Mouse (Mus musculus): Measurements from ENCODE around the gene Ugt1a6b.

The Ugt1a6b gene

DNA sequence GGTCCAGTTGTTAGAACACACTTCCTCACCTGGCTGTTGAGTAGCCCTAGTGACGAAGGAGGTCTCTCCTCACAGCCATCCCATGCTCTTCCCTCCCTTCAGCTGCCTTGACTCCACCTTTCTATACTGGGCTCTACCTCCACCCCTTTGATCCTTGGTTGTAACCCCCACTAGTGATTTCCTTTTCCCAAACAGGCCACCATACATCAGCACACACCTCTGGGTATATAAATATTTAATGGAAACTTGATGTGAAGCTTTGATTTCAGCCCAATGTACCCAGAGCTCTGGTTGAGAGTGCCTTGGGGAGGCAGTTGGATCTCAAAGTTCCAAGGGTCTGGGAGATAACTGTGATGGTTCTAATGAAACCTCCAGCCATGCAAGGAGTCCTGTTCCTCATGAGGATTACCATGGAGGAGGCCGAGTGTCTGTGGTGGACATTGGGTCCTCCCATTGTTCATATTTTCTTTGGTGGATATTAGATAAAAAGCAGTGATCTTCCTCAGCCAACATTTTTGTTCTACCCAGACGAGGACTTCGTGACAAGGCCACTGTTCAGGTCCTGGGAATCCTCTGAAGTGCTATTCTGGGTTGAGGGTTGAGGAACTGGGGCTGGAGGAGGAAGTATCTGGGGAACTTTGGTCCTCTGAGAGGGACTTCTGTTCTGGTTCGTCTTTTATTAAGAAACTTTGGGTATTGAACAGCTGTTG is 123.8 kb downstream of the Ugt1a6b start, which contains the start of gene Mroh2a:
Gene Mroh2a (plus strand): TSS at position 317 of the 710 bp plus-strand sequence.
- no peak for DNase-seq

DNA sequence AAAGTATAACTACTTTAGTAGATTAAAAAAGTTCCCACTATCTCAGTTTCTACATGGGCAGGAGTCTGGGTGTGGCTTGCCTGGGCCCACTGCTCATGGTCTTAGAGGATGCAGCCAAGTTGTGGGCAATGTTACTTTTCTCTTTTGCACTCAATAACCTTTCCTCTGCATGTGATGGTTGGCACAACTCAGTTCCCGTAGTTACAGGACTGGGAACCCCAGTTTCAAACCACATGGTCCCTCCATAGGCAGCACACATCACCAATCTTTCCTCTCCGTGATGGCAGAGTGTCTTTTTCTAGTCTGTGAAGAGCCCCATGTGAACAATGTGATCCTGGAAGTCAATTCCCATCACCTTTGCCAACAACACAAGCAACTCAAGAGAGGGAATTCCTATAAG is 124.4 kb downstream of the Ugt1a6b start:
- no peak for DNase-seq

DNA sequence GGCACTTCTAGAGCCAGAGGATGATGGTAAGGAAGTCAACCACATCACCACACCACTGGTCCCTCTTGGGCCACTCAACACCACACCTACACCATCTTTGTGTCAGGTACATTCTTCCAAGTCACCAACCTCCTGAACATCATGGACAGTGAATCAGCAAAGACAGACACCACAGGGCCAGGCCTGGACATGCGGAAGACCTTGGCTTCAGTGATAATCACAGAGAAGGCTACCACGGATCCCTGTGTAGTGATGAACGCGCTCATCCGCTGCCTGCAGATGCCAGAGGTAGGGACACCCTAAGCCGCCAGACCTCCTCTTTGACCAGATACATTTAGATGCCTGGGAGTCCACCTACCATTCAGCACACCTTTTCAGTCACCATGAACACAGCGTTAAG is 125.1 kb downstream of the Ugt1a6b start:
- DNase-seq, result no peak

DNA sequence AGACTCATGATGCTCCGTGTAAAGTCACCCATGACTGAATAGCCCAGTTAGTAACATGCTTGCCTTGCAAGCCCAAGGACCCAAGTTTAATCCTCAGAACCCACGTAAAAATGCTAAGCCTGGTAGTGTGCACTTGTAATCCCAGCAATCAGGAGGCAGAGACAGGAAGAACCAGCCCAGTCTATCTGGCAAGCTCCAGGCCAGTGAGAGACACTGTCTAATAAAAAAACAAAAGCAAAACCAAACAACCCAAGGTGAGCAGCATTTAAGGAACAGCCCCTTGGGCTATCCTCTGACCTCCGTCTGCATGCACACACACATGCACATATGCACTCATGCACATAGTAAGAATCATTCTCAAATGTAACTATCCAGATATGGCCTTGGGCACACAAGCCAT is 126.5 kb downstream of the Ugt1a6b start:
- DNase-seq, result no peak

- DNase-seq, result no peak
Observed at GRCm38 (mm10) chr1:88229986-88230385, 126.9 kb downstream of the Ugt1a6b start.

- no peak for DNase-seq
Observed at GRCm38 (mm10) chr1:88230421-88230820, 127.4 kb downstream of the Ugt1a6b start.

GRCm38 (mm10) chr1:88230981-88231802 is 128.1 kb downstream of the Ugt1a6b start:
- no peak for DNase-seq

DNA sequence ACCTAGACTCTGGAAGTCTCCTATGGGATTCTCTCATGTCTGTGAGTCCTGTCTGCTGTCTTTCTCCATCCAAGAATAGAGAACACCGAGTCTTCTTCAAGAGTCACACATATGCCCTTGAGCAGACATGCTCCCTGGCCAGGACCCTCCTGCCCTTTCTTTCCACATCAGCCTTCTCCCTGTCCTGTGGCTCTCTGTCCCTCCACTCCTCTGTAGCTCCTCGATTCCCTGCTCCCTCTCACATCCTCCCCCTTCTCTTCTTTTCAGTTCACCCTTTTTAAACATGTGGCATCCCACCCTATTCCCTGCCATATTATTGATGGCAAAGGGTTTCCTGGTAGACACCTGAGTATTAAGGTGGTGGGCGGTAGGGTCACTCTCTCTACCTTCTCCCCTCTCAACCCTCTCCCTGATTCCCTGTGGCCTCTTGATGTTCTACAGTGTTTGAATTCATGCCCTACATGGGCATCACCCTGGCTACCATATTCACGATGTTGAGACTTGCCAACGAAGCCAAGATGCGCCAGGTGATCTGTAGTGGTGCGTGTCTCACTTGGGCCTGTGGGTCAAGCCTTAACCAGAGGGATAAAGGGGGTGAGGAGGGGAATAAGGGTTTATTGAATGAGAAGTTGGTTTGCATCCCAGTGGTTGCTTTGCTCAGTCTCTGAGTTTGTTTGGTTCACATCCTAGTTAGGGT is 128.9 kb downstream of the Ugt1a6b start:
- DNase-seq, result no peak

GRCm38 (mm10) chr1:88232664-88233380 is 129.8 kb downstream of the Ugt1a6b start:
- no peak for DNase-seq

- no peak for DNase-seq
Observed at GRCm38 (mm10) chr1:88233421-88234247, 130.6 kb downstream of the Ugt1a6b start.

GRCm38 (mm10) chr1:88234248-88234610 is 131.2 kb downstream of the Ugt1a6b start:
- no peak for DNase-seq

DNA sequence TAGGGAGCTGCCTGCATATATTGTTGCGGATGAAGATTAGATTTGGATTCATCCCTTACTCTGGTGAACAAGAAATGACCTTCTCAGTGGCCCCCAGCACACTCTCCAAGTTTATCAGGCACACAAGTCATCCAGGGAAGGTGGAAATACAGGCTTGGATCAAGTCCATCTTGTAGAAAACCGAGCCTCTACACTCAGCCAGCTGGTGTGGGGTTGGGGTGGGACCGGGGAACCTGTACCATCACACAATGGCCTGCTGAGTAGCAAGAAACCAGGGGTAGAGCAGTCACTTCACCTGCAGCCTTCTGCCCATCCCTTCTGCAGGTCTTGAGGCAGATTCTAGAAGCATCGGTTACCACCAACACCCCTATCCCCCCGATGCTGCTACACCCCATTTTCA is 131.6 kb downstream of the Ugt1a6b start:
- no peak for DNase-seq

DNA sequence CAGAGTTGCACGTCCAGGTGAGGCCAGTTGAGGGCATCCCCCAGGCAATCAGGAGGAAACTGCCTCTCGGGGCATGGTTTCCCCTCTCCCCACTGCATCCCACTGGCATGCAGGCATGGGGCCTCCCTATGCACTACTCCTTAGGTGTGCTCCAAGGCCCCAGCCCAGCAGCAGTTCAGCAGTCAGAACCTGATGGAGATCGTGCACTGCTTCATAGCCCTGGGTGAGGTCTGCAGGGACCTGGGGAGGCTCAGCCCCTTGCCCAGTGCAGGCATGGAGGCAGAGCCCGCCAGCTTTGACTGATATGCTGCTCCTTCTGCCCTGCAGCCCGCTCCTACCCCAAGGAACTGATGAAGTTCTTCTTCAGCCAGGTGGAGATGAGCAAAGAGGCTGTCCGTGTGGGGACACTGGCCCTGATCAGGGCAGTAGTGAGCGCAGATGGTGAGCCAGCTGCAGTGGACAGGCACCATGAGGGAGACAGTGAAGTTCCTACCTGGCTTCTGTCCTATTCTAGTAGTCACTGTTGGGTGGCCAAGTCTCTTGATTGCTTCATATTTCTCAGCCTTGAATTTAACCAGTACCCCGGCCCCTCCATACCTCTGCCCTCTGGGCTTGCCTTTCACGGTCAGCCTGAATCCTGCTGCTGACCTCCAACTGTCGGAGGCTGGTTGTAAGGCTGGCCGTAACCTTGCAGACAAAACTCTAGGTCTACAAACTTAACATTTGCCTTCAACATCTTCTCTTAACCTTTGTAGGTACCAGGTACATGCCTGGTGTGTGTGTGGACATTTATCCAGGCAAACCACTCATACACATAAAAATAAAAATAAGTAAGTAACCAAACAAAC is 132.2 kb downstream of the Ugt1a6b start:
- no peak for DNase-seq

- no peak for DNase-seq
Observed at GRCm38 (mm10) chr1:88235894-88236415, 132.9 kb downstream of the Ugt1a6b start.

DNA sequence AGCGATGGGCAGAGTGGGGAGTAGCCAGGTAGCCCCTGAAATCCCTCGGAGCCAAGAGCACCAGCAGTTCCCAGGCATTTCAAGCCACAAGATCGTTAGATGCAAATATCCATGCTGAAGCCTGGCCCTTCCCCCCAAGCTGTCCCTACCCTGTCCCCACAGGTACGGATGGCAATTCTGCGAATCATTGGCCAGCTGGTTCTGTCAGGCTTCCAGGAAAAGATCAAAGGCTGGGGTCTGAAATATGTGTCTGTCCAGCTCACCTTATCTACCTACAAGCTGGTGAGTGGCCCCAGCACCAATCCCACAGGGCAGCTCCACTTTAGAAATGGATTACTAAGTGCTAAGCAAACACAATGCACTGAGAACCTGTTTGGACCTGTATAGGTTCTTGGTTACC is 134.3 kb downstream of the Ugt1a6b start:
- no peak for DNase-seq

DNA sequence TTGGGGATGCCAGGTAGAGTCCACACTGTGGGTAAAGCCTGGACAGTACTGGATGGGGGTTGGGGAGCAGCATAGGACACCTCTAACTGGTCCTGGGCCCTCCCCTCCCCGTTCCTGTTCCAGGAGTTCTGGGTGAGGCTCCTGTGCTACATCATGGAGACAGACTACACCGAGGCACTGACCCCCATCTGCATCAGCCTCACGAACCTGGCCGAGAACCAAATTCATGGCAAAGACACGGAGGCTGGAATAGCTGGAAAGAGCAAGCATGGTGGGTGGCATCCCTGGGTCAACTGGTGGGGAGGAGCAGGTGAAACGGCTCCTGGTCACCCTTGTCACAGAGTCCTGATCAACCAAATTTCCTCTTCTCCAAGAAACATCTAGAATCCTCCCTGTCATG is 135.7 kb downstream of the Ugt1a6b start:
- DNase-seq, result no peak

- DNase-seq, result no peak
Observed at GRCm38 (mm10) chr1:88240072-88240471, 137.0 kb downstream of the Ugt1a6b start.

DNA sequence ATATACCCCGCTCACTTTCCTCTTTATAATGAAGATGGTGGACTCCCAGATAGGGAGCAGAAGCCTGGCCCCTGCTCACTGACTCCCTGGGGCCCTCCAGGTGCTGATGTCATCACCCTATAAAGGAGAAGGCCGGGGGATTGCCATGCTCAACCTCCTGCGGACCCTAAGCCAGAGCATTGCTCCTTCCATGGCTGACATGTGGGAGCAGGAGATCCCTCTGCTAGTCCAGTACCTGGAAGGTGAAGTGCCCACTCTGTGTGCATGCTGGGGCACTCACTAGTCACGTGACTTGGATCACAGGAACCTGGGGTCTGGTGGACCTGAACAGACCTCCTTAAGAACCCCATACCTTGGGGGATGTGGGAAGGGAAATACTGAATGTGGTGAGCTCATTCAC is 137.5 kb downstream of the Ugt1a6b start:
- no peak for DNase-seq

GRCm38 (mm10) chr1:88243861-88244260 is 140.8 kb downstream of the Ugt1a6b start:
- DNase-seq, result no peak

GRCm38 (mm10) chr1:88245881-88246280 is 142.8 kb downstream of the Ugt1a6b start:
- no peak for DNase-seq

- DNase-seq, result no peak
Observed at GRCm38 (mm10) chr1:88246386-88246785, 143.3 kb downstream of the Ugt1a6b start.
